Mouse (Mus musculus) ES-E14 (cell line): ENCODE data around the gene Tmem102.

Experiments
- CHD2 ChIP-seq: IDR thresholded peaks from 2 replicates; pipeline ENCODE4 v1.6.1; 2014; ENCODE audit warnings: mild to moderate bottlenecking, low read depth, low read length, inconsistent platforms
- HCFC1 ChIP-seq: IDR thresholded peaks from 2 replicates; pipeline ENCODE4 v1.6.1; 2012; ENCODE audit warnings: low read length, inconsistent platforms, borderline replicate concordance; ENCODE audit not compliant: insufficient read depth
- MAFK ChIP-seq: IDR thresholded peaks from 2 replicates; pipeline ENCODE4 v1.6.1; 2014; ENCODE audit warnings: mild to moderate bottlenecking, low read depth, low read length, inconsistent platforms; ENCODE audit not compliant: insufficient read depth
- ZC3H11A ChIP-seq: IDR thresholded peaks from 2 replicates; pipeline ENCODE4 v1.6.1; 2012; ENCODE audit warnings: low read depth, mild to moderate bottlenecking, inconsistent platforms, low read length, borderline replicate concordance
- ZNF384 ChIP-seq: IDR thresholded peaks from 2 replicates; pipeline ENCODE4 v1.6.1; 2012; ENCODE audit warnings: low read depth, low read length, inconsistent platforms

DNA sequence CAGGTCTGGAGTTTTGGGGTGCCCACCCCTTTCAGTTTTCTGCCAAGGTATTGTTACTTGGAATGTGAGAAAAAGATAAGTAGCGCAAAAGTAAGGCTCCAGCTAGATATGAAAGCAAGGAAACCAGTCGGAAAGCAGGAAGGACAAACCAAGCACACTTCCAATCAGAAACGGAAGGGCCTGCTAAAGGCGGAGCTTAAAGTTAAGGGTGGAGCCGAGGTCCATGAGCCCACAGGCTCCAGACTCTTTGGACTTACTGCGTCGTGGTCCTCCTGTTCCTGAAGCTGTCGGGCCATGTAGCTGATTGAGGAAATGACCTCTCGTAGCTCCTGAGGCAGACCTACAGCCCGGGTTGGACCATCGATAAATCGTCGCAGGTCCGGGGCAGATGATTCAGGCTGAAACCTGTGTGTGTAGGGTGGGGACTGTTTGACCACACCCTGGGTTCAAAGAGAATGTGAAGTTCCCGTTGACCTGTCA is 20.6 kb downstream of the Tmem102 start:
- TF ChIP-seq CHD2 (no peak), ZC3H11A (no peak), HCFC1 (no peak), ZNF384 (no peak), MAFK (no peak)
